Mouse (Mus musculus) liver, embryonic 14.5 days (tissue): ENCODE results near the gene Kcnq4. TPM values are rescaled to one million over a fixed set of nuclear protein-coding genes. Genes with fewer than 3 reads are reported as not detected.

Experiments used
- ATAC-seq: fragments of 200-750 bp; cut with Nextera tagmentation; 2 replicates; pipeline ENCODE4 v1.8.0; 2017; ENCODE audit warnings: moderate number of reproducible peaks, mild to moderate bottlenecking, moderate library complexity; ENCODE audit not compliant: insufficient read depth
- DNase-seq, 3 experiments: peaks; one replicate each; pipeline ENCODE4 v3.0.0-alpha.2; 2012 to 2013; ENCODE audit warnings: low read depth in 3 of 3, low spot score in 3 of 3
- H3K27ac ChIP-seq: fragments of 300-500 bp; sonication (generic); 2 replicates; pipeline ENCODE4 v1.5.1; 2014; ENCODE audit warnings: moderate library complexity, mild to moderate bottlenecking, control low read depth, inconsistent platforms
- H3K27me3 ChIP-seq: fragments of 300-500 bp; sonication (generic); 2 replicates; pipeline ENCODE4 v1.6.1; 2014; ENCODE audit warnings: mild to moderate bottlenecking, low read length, moderate library complexity; ENCODE audit not compliant: control insufficient read depth, insufficient read depth
- H3K36me3 ChIP-seq: fragments of 300-500 bp; sonication (generic); replicated peaks from 2 replicates; pipeline ENCODE4 v1.6.1; 2014; ENCODE audit warnings: low read depth; ENCODE audit not compliant: control insufficient read depth, insufficient read depth
- H3K4me1 ChIP-seq, 2 experiments: fragments of 200-500 bp in 1 of 2; fragments of 300-500 bp in 1 of 2; sonication (generic) in 1 of 2; replicated peaks; 2 replicates each; pipeline ENCODE4 v1.6.1; 2012 to 2014; ENCODE audit warnings: antibody characterized with exemption in 1 of 2, inconsistent platforms in 1 of 2, low read length in 1 of 2; ENCODE audit not compliant: control insufficient read depth in 2 of 2, insufficient read depth in 2 of 2
- H3K4me2 ChIP-seq: fragments of 300-500 bp; sonication (generic); 2 replicates; pipeline ENCODE4 v1.6.1; 2014; ENCODE audit warnings: low read depth, mild to moderate bottlenecking, control low read depth, moderate library complexity
- H3K4me3 ChIP-seq, 2 experiments: fragments of 200-500 bp in 1 of 2; fragments of 300-500 bp in 1 of 2; sonication (generic) in 1 of 2; 2 replicates each; pipeline ENCODE4 v1.5.1; 2012 to 2014; ENCODE audit warnings: low read depth in 2 of 2, low read length in 2 of 2, mild to moderate bottlenecking in 2 of 2, control low read depth in 1 of 2, inconsistent platforms in 1 of 2, moderate library complexity in 1 of 2; ENCODE audit not compliant: insufficient read depth in 1 of 2
- H3K9ac ChIP-seq: fragments of 300-500 bp; sonication (generic); replicated peaks from 2 replicates; pipeline ENCODE4 v1.6.1; 2014; ENCODE audit warnings: mild to moderate bottlenecking, control low read depth, moderate library complexity
- H3K9me3 ChIP-seq: fragments of 300-500 bp; sonication (generic); 2 replicates; pipeline ENCODE4 v1.6.1; 2016; ENCODE audit warnings: low read length, mixed read lengths; ENCODE audit not compliant: control insufficient read depth
- CTCF ChIP-seq: IDR thresholded peaks from 2 replicates; pipeline ENCODE4 v1.5.1; 2016; ENCODE audit warnings: antibody characterized with exemption, low read depth, control low read depth
- EP300 ChIP-seq: IDR thresholded peaks from 2 replicates; pipeline ENCODE4 v1.6.1; 2016; ENCODE audit warnings: antibody characterized with exemption, low read depth
- WGBS: fragments of 180-500 bp; shearing (Covaris S2); extraction: QIAGEN DNeasy Blood & Tissue Kit; methylation state at CpG from one replicate; pipeline ENCODE4 v1.1.7; 2014; ENCODE audit not compliant: insufficient replicate concordance; 5-methylcytosine and 5-hydroxymethylcytosine counted together
- polyA plus RNA-seq, 2 experiments: library from polyadenylated mRNA; depleted of rRNA in 1 of 2; stranded (reverse) in 1 of 2; unstranded in 1 of 2; fragments of >200 nt; fragmentation: Nextera tagmentation in 1 of 2; extraction: Ambion mirVana in 1 of 2; gene quantifications; 2 replicates each; pipeline versions ENCODE4 v1.2.1 to v1.2.3; 2012 to 2014

Kcnq4 gene
- polyA plus RNA-seq, 2 experiments, result 0.06 to 0.08 TPM

DNA sequence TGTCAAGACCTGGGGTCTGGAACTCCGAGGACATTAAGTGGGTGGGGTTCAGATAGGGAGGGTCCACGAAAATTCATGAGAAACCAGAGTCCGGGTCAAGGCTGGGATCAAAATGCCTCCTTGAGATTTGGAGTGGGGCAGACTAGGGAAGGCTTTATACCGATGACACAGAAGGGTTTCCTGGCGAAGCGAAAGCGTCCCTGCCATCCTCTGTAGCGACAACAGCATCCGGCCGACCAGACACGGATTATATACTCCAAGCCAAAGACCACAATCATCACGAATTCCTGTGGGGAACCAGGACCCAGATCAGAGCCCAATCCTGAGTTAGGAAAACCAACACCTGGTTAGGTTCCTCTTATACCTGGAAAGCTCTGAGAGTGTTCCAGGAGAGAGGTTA lies 31.6 kb downstream of the Kcnq4 start:
- Histone ChIP-seq H3K36me3 (no peaks in the 10 kb centered on the region), H3K27ac (no peak overlapping the region), H3K4me2 (peak overlapping the region; percentile 59), H3K4me1 (peaks cover 0 to 3% of the 10 kb centered on the region in 2 experiments; a peak in 1 of 4 replicates), H3K9ac (no peak overlapping the region), H3K27me3 (peaks cover 16% of the 10 kb centered on the region), H3K4me3 (peak overlapping the region in 1 of 2 experiments; percentile 10; a peak in 2 of 4 replicates), H3K9me3 (no peaks in the 10 kb centered on the region)
- no peak for DNase-seq
- ATAC-seq, result no peak
- no peak for TF ChIP-seq CTCF
- TF ChIP-seq EP300, result no peak
- WGBS, result 13% methylated on average over 12 of the region's 12 CpGs

DNA sequence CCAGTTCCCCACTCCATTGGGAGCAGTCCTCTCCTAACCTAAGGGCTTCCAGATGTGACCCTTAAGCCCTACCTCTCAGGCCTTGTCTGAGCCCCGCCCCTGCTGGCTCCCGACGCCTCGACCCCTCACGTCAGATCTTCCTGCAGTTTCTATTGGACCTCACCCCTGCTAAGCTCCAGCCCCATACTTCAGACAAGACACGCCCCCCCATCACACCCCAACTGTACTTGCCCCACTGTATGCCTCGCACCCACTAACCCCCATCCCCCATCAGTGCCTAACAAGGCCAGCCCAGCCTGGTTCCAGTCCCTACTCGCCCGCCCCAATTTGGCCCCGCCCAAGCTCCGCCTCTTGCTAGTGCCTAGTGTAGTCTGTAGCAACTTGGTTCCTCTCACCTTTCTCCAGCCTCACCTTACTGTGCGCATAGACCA lies 32.3 kb downstream of the Kcnq4 start:
- no peak overlapping the region for H3K27ac ChIP-seq
- 2% methylated on average over 12 of the region's 12 CpGs for WGBS

DNA sequence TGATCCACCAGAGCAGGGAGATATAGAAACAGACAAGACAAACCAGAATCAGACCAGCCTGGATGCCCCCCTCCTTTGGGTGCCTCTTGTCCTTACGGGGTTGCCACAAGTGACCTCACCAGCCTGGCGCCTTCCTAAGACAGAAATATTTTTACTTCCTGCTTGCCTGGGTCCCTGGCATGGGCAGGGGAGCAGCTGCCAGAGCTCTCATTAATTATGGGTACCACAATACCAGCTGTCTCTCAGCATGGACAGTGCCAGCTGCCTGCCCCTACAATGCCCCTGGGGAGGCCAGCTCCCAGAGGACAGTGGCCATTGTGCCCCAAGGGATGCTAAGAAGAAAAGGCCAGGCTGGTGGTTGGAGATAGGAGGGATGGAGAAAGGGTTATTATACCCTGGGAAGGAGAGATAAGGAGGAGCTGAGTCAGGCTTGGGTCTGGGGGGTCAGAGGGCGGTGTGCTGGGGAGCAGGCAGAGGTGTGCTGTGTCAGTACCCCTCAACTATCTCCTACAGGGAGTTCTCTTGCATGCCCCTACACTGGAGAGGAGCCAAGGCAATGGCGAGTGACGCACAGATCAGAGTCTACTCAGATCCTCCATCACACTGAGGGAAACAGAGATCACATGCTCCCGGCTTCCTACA lies 34.4 kb downstream of the Kcnq4 start:
- H3K4me2 ChIP-seq, result no peak overlapping the region
- WGBS, result 39% methylated on average over 6 of the region's 6 CpGs
- peaks cover 16% of the 10 kb centered on the region for H3K27me3 ChIP-seq
- TF ChIP-seq EP300 (no peak), CTCF (no peak)
- no peak overlapping the region for H3K4me3 ChIP-seq
- no peaks in the 10 kb centered on the region for H3K36me3 ChIP-seq
- DNase-seq (no peak), ATAC-seq (no peak; the same call in 1 of the 2 replicates)
- H3K27ac ChIP-seq, result no peak overlapping the region
- H3K4me1 ChIP-seq, result peaks cover 0 to 3% of the 10 kb centered on the region in 2 experiments; a peak in 1 of 4 replicates
- no peaks in the 10 kb centered on the region for H3K9me3 ChIP-seq
- H3K9ac ChIP-seq, result no peak overlapping the region

More for the DNA sequence above, 32.3 kb downstream of the Kcnq4 start:
- DNase-seq, result peak in 2 of 3 experiments; percentile 14 to 35
- H3K4me2 ChIP-seq, result peak overlapping the region; percentile 59
- no peaks in the 10 kb centered on the region for H3K36me3 ChIP-seq
- no peak overlapping the region for H3K9ac ChIP-seq
- H3K4me1 ChIP-seq, result peaks cover 0 to 3% of the 10 kb centered on the region in 2 experiments; a peak in 1 of 4 replicates
- peak overlapping the region in 1 of 2 experiments; percentile 10; a peak in 2 of 4 replicates for H3K4me3 ChIP-seq
- TF ChIP-seq CTCF (no peak), EP300 (no peak)
- H3K9me3 ChIP-seq, result no peaks in the 10 kb centered on the region
- H3K27me3 ChIP-seq, result peaks cover 16% of the 10 kb centered on the region
- ATAC-seq, result peak; percentile 72

DNA sequence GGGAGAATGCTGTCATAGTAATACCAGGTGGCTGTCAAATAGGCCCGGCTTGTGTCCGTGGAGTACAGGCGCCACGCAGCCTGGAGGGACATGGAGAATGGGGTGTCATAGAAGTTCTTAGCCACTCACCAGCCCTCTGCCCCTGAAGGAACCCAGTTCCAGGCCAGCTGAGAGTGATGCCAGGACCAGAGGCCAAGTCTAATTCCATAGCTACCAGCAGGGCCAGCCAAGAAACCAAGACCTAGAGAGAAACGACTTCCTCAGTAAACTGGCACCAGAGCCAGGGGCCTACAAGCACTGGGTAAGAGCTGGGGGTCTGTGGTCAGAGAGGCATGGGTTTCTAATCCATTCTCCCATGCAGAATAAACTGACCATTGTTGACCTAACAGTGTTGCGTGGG lies 35.4 kb downstream of the Kcnq4 start:
- Histone ChIP-seq H3K9ac (no peak overlapping the region), H3K27ac (no peak overlapping the region), H3K36me3 (no peaks in the 10 kb centered on the region), H3K9me3 (no peaks in the 10 kb centered on the region), H3K4me3 (no peak overlapping the region), H3K4me1 (peaks cover 0 to 3% of the 10 kb centered on the region in 2 experiments; a peak in 1 of 4 replicates), H3K27me3 (peaks cover 16% of the 10 kb centered on the region), H3K4me2 (no peak overlapping the region)
- TF ChIP-seq EP300 (no peak), CTCF (no peak)
- ATAC-seq (no peak), DNase-seq (no peak)
- WGBS, result 80% methylated on average over 6 of the region's 6 CpGs

DNA sequence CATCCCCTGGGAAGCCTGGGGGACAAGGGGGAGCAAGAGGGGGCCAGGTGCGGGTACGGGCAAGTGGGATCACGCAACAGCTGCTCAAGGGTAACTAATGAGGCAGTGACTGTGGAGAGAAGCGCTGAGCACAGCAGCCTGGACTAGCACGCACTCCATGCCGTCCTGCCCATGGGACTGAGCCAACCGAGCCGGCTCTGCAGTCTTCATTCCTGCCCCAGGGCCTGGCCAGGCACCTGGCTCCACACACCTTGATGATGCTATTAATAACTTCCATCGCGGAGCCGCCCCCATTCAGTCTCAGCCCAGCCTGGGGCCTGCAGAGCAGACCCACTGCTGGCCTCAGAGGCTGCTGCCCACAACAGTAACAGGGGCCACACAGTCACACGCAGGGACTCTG lies 36.2 kb downstream of the Kcnq4 start:
- H3K36me3 ChIP-seq, result no peaks in the 10 kb centered on the region
- WGBS, result 71% methylated on average over 12 of the region's 12 CpGs
- no peak overlapping the region for H3K4me2 ChIP-seq
- DNase-seq, result no peak
- H3K9me3 ChIP-seq, result no peaks in the 10 kb centered on the region
- H3K27me3 ChIP-seq, result peaks cover 8% of the 10 kb centered on the region
- H3K27ac ChIP-seq, result no peak overlapping the region
- H3K9ac ChIP-seq, result no peak overlapping the region
- ATAC-seq, result no peak
- H3K4me3 ChIP-seq, result no peak overlapping the region
- no peak for TF ChIP-seq EP300
- TF ChIP-seq CTCF, result no peak
- H3K4me1 ChIP-seq, result peaks cover 0 to 3% of the 10 kb centered on the region in 2 experiments; a peak in 1 of 4 replicates
